Mouse (Mus musculus) embryonic stem cell, embryonic (primary cell): ENCODE data around the gene Cmip.

Experiments
- CTCF ChIA-PET, 4 experiments: fragments of 300-600 bp in 2 of 4; fragments of 350-600 bp in 2 of 4; sonication (Branson Sonifier 250); formaldehyde crosslinking; loops; one replicate each; lab custom pipeline; 2022; ENCODE audit warnings: inconsistent platforms in 2 of 4; lab: Charles Lee
- POLR2A ChIA-PET, 4 experiments: fragments of 300-600 bp in 2 of 4; fragments of 350-600 bp in 2 of 4; sonication (Branson Sonifier 250); formaldehyde crosslinking; loops; one replicate each; lab custom pipeline; 2022; ENCODE audit warnings: antibody characterized with exemption in 4 of 4, inconsistent platforms in 1 of 4; lab: Charles Lee

Gene Cmip

DNA sequence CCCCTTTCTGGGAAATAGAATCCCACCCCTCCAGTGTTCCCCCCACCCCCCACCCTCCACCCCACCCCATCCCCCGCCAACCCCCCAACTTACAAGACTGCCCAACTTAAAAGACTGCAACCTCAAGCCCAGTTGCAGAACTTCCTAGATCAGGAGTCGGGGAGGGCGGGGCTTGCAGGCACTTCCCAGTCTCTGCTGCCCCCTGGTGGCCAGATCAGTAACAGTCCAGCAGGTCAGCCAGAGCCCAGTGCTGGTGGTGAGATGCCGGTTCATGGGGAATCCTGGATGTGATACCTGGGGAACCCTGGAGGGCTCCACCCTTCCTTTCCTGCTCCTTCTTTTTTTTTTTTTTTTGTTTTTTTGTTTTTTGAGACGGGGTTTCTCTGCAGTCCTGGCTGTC, 218.1 kb downstream of the Cmip start:
- ChIA-PET CTCF (no interaction called here), POLR2A (no interaction called here)

DNA sequence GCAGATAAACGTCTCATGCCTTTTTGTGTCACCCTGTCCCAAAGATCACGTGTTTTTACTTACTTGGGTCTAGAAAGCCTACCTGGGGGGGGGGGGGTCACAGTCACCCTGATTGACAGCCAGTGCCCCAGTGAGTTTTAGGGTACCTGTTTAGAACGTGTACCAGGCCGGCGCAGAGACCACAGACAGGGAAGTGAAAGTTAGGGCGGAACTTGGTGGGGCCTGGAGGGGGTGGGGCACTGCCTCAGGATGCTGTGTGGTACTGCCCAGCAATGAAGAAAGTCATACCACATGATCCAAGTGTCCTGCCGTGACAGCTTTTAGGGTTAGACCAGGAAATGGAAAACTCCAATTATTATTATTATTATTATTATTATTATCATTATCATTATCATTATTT, 219.0 kb downstream of the Cmip start:
- POLR2A ChIA-PET: no interaction called here
- CTCF ChIA-PET: no interaction called here

- CTCF ChIA-PET: interaction anchor here in 1 of 4 experiments (0.6 kb wide), 1 partner anchor 282 kb away, joined by 3 read pairs; no protein-coding TSS in a partner anchor
- POLR2A ChIA-PET: interaction anchor here in 1 of 4 experiments (0.8 to 1.5 kb wide), 3 partner anchors 10 to 249 kb away, joined by 3 to 4 read pairs (median 3); no protein-coding TSS in a partner anchor
Measured at GRCm38 (mm10) chr8:117478082-117478481, 221.2 kb downstream of the Cmip start.

- POLR2A ChIA-PET: no interaction called here
- CTCF ChIA-PET: no interaction called here
Measured at GRCm38 (mm10) chr8:117479996-117480395, 223.1 kb downstream of the Cmip start.

DNA sequence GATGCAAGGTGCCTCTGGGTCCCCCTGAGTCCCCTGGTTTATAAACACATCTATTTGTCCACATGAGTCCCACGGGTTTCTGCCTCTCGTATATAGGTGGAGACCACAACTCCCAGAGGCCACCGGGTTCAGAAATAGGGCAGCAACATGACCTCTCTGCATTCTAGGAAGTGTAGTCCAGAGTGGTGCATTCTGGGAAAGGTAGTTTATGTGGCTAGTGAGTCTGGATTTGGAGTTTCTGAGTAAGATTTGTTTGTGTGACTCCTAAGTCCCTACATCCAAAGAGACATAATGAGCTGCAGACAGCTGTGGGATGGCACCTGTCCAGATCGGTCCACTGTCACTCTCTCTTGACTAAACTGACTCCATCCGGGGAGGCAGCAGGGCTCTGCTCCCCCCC, 223.7 kb downstream of the Cmip start:
- POLR2A ChIA-PET: interaction anchor here in 3 of 4 experiments (0.6 to 1.8 kb wide), 4 partner anchors 9 to 280 kb away, joined by 3 to 4 read pairs (median 3); no protein-coding TSS in a partner anchor

GRCm38 (mm10) chr8:117481830-117482229, 225.0 kb downstream of the Cmip start:
- POLR2A ChIA-PET: interaction anchor here in 1 of 4 experiments (1.8 kb wide), 1 partner anchor 11 kb away, joined by 3 read pairs; no protein-coding TSS in a partner anchor
- CTCF ChIA-PET: no interaction called here

More for the DNA sequence above, 223.7 kb downstream of the Cmip start:
- CTCF ChIA-PET: no interaction called here

- ChIA-PET CTCF (no interaction called here), POLR2A (no interaction called here)
Measured at GRCm38 (mm10) chr8:117484731-117485130, 227.9 kb downstream of the Cmip start.

- POLR2A ChIA-PET: interaction anchor here in 1 of 4 experiments (0.6 kb wide), 1 partner anchor 12 kb away, joined by 3 read pairs; no protein-coding TSS in a partner anchor
- CTCF ChIA-PET: interaction anchor here in 1 of 4 experiments (0.6 kb wide), 1 partner anchor 561 kb away, joined by 4 read pairs; no protein-coding TSS in a partner anchor
Measured at GRCm38 (mm10) chr8:117485316-117485715, 228.5 kb downstream of the Cmip start.

DNA sequence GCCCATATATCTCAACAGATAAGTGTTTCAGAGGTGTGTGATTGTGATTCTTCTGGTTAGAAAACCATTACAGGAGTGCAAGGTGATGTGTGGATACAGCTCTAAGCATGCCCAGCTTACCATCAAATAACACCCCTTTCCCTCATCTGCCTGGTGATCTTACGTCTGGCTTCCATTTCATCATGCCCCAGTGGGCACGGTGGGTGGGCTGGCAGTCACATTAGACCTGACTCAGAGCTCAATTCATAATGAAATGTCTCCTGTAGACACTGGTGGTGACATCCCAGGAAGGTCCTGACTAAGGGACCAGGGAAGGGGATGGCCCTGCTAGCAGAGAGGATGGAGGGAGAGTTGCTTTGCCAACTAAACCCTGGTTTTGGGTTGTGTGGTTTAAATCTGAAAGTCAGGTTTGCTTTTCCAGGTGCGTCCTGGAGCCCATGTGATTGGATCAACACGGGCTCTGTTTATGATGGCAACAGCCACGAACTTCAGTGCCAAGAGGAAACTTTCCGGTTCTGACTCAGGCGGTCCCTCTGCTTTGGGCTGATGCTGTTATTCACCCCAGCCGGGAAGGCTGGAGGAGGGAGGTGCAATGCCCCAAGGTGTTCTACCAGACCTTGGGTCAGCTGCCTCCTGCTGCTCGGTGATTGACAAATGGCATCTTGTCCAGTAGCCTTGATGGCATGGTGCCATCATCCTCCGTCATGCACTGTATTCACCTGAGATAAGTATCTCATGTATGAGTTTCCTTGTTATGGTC, 231.6 kb downstream of the Cmip start:
- POLR2A ChIA-PET: interaction anchor here in 2 of 4 experiments (0.7 to 1.0 kb wide), 4 partner anchors 10 to 357 kb away, joined by 3 to 9 read pairs (median 3); partner anchors contain the start of gene Plcg2 (in 1 of the 2)
- CTCF ChIA-PET: interaction anchor here in 1 of 4 experiments (0.6 kb wide), 1 partner anchor 94 kb away, joined by 3 read pairs; no protein-coding TSS in a partner anchor

- ChIA-PET POLR2A (interaction anchor here in 3 of 4 experiments (0.7 to 1.0 kb wide), 8 partner anchors 22 to 587 kb away, joined by 3 to 9 read pairs (median 6); partner anchors contain the start of gene Gan (in 1 of the 3)), CTCF (interaction anchor here in 3 of 4 experiments (0.5 to 1.3 kb wide), 7 partner anchors 10 to 386 kb away, joined by 3 to 13 read pairs (median 5); no protein-coding TSS in a partner anchor)
Measured at GRCm38 (mm10) chr8:117493543-117493942, 236.7 kb downstream of the Cmip start.

- ChIA-PET POLR2A (no interaction called here), CTCF (no interaction called here)
Measured at GRCm38 (mm10) chr8:117494874-117495273, 238.0 kb downstream of the Cmip start.

DNA sequence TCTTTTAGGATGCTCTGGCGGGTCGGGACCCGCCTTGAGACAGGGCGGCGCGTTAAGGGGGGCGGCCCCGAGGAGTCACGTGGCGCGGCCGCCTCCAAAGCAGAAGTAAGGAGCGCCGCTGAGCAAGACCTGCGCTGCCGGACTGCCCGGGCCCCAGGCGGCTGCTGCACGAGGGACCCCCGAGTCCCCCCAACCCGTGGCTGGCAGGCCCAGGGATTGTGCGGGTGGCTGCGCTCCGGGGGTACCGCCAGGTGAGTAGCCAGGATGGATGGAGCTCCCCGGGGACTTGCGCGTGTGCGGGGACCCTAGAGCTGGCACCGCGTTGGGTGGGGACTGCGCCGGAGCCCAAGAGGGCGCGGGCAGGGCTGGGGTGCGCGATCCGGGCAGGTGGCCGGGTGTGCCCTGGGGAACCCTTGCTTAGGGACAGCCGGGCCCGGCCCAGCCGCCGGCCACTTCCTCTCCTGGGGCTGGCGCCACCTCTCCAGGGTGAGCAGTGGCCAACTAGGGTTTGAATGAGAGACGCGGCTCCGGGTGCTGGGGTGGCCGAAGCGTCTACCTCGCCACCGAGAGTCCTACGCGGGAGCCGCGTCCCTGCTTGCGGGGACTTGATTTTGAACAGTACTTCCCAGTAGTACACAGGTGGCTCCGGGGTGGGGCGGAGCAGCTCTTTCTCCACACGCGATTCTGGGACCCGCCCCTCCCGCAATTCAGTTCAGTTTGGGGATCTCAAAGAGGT, 241.5 kb downstream of the Cmip start, which contains the start of gene Plcg2:
Plcg2 (plus strand) TSS at position 113 of the 736 bp plus-strand sequence.
- ChIA-PET CTCF (interaction anchor here in 1 of 4 experiments (0.7 kb wide), 1 partner anchor 56 kb away, joined by 3 read pairs; no protein-coding TSS in a partner anchor), POLR2A (interaction anchor here in 2 of 4 experiments (1.0 to 1.3 kb wide), 2 partner anchors 9 to 17 kb away, joined by 3 to 4 read pairs; no protein-coding TSS in a partner anchor)

DNA sequence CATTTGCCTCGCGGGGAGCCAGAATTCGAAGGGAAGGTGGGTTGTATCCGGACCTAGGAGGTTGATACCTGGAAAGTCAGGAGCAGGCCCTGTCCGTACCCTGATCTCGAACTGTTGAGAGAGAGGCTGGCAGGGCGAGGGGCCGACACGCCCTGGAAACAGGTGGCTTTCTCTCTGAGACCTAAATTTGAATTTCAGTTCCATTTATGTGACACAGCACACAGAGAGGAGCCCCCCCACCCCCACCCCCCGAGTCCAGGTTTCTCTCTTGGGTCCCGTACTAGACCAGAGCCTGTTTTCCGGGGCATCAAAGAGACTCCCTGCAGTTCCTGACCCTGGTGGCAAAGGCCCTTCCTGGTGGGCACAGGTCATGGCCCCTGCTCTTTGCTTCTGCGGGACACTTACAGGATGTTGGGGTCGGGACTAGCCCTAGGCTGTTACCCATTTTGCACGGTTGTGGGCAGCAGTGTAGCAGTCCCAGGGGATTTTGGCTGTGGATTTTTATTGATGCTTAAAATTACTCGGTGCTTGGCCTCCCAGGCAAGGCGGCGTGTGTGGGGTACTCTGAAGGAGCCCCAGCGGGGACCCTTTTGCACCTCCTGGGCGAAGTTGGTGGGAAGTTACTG, 242.2 kb downstream of the Cmip start:
- ChIA-PET CTCF (no interaction called here), POLR2A (interaction anchor here in 2 of 4 experiments (1.0 to 1.3 kb wide), 2 partner anchors 10 to 17 kb away, joined by 3 to 4 read pairs; no protein-coding TSS in a partner anchor)

DNA sequence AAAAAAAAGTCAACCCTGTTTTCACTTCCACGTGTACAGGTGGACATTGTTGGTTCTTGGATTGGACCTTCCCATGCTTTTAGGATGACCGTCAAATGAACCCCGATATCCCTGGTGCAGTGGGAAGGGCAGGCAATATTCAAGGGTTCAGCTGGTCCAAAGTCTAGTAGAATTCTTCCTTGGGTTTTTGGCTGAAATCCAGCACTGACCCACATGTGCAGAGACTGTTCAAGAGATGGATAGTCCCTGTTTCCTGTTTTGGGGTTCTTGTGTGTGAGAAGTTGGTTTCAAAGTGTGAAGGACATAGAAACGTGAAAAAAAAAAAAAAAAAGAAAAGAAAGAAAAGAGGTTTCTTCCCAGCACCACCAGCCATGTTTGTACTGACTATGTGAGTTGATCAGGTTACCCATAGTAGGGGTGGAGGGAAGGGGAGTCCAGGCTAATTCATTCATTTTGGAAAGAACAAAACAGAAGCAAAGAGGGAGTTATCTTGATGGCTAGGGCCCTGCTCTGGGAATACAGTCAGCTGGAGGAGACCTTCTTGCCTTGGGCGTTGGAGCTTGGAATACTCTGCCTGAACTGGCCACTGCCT, 243.5 kb downstream of the Cmip start:
- CTCF ChIA-PET: no interaction called here
- POLR2A ChIA-PET: interaction anchor here in 1 of 4 experiments (0.7 kb wide), 1 partner anchor 202 kb away, joined by 3 read pairs; no protein-coding TSS in a partner anchor

GRCm38 (mm10) chr8:117501323-117501722, 244.5 kb downstream of the Cmip start:
- CTCF ChIA-PET: interaction anchor here in 2 of 4 experiments (0.6 to 0.8 kb wide), 4 partner anchors 39 to 374 kb away, joined by 3 to 14 read pairs (median 4); no protein-coding TSS in a partner anchor

DNA sequence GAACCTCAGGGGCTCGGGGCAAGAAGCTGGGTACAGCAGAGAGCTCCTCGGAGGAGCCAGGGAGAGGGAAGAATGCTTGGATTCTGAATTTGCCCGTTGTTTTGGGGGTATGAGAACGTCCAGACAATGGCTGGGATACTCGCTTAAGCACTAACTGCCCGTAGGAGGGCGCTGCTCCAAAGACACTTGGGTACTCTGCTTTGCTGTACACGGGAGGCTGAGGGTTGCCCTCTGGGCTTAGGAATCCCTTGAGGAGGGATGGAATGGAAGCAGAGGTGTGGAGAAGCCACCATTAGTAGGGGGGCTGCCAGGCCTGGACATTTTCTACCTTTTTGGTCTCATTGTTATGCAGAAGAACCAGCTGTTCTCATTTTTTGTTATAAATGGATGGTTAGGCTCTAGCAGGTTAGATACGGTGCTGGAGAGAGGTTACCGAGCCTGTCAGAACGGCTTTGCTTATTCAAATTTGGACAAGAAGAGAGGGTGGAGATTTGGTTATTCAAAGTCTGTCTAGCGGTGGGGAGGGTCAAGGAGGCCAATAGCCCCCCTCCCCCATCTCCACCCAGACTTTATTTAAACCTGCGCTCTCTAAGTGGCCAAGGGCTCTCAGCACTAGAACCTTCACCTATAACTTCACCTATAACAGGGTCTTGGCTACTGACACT, 246.7 kb downstream of the Cmip start:
- POLR2A ChIA-PET: interaction anchor here in 1 of 4 experiments (1.0 to 1.2 kb wide), 2 partner anchors 9 to 14 kb away, joined by 3 read pairs; no protein-coding TSS in a partner anchor
- CTCF ChIA-PET: interaction anchor here (0.6 to 1.5 kb wide), 9 partner anchors 8 to 115 kb away, joined by 3 to 5 read pairs (median 3); no protein-coding TSS in a partner anchor

More at GRCm38 (mm10) chr8:117501323-117501722, 244.5 kb downstream of the Cmip start:
- POLR2A ChIA-PET: interaction anchor here in 1 of 4 experiments (0.6 kb wide), 2 partner anchors 83 to 278 kb away, joined by 3 read pairs; no protein-coding TSS in a partner anchor

GRCm38 (mm10) chr8:117507703-117508102, 250.8 kb downstream of the Cmip start:
- POLR2A ChIA-PET: interaction anchor here in 1 of 4 experiments (0.6 kb wide), 1 partner anchor 178 kb away, joined by 3 read pairs; no protein-coding TSS in a partner anchor
- CTCF ChIA-PET: no interaction called here
